Mouse (Mus musculus) kidney, embryonic 14.5 days (tissue): Measurements from ENCODE around the gene Gm17416. TPM values are rescaled to one million over a fixed set of nuclear protein-coding genes. Genes with fewer than 3 reads are reported as not detected.

ENCODE experiments used
- ATAC-seq: fragments of 200-750 bp; cut with Nextera tagmentation; 2 replicates; pipeline ENCODE4 v1.8.0; 2017; ENCODE audit warnings: moderate number of reproducible peaks, mild to moderate bottlenecking, moderate TSS enrichment, moderate library complexity; ENCODE audit not compliant: low FRiP score, low TSS enrichment
- H3K27ac ChIP-seq: fragments of 300-500 bp; sonication (generic); 2 replicates; pipeline ENCODE4 v1.5.1; 2014; ENCODE audit warnings: low read depth, mild to moderate bottlenecking, low read length, moderate library complexity, mixed read lengths
- H3K27me3 ChIP-seq: fragments of 300-500 bp; sonication (generic); 2 replicates; pipeline ENCODE4 v1.6.1; 2014; ENCODE audit warnings: mild to moderate bottlenecking, low read length; ENCODE audit not compliant: control insufficient read depth, insufficient read depth
- H3K36me3 ChIP-seq: fragments of 300-500 bp; sonication (generic); 2 replicates; pipeline ENCODE4 v1.6.1; 2014; ENCODE audit warnings: low read length, mixed read lengths; ENCODE audit not compliant: control insufficient read depth, insufficient read depth
- H3K4me1 ChIP-seq: fragments of 300-500 bp; sonication (generic); 2 replicates; pipeline ENCODE4 v1.6.1; 2014; ENCODE audit warnings: low read length, mixed read lengths; ENCODE audit not compliant: control insufficient read depth, insufficient read depth
- H3K4me2 ChIP-seq: fragments of 300-500 bp; sonication (generic); replicated peaks from 2 replicates; pipeline ENCODE4 v1.6.1; 2014; ENCODE audit warnings: low read depth, mild to moderate bottlenecking, low read length
- H3K4me3 ChIP-seq: fragments of 300-500 bp; sonication (generic); 2 replicates; pipeline ENCODE4 v1.5.1; 2014; ENCODE audit warnings: mild to moderate bottlenecking, low read length
- H3K9ac ChIP-seq: fragments of 300-500 bp; sonication (generic); 2 replicates; pipeline ENCODE4 v1.6.1; 2014; ENCODE audit warnings: low read depth, mild to moderate bottlenecking, low read length, moderate library complexity
- H3K9me3 ChIP-seq: fragments of 300-500 bp; sonication (generic); 2 replicates; pipeline ENCODE4 v1.6.1; 2016; ENCODE audit warnings: low read length; ENCODE audit not compliant: control insufficient read depth
- WGBS: fragments of 180-500 bp; shearing (Covaris S2); extraction: QIAGEN DNeasy Blood & Tissue Kit; methylation state at CpG from one replicate; pipeline ENCODE4 v1.1.7; 2014; 5-methylcytosine and 5-hydroxymethylcytosine counted together
- polyA plus RNA-seq: library from polyadenylated mRNA; unstranded; fragments of >200 nt; fragmentation: Nextera tagmentation; extraction: Ambion mirVana; gene quantifications from 2 replicates; pipeline ENCODE4 v1.2.1, GENCODE M21; 2014

Gene Gm17416
- polyA plus RNA-seq, 1 experiment from 2014 or later, result not detected

DNA sequence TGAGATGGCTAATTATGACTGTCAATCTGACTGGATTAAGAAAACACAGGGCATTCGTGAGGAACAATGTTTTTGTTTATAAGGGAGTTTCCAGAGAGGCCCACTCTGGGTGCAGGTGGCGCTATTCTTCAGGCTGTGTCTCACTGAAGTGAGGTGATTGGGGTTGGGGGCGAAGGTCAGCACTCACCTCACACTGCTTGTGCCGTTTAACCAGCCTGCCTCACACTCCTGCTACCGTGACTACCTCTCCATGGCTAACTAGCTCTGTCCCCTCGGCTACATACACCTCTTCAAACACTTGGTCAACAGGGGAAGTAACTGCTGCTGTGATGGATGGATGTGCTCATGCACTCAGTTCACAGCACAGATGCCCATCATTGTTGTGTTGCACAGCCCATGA, 19.9 kb downstream of the Gm17416 start:
- 33% methylated on average over 6 of the region's 6 CpGs for WGBS
- Histone ChIP-seq H3K9me3 (no peaks in the 10 kb centered on the region), H3K9ac (no peak overlapping the region), H3K4me2 (no peak overlapping the region), H3K36me3 (no peaks in the 10 kb centered on the region), H3K27me3 (no peaks in the 10 kb centered on the region), H3K4me1 (0 out of 2 replicates have a peak, but pooled peaks cover 10% of the 10 kb centered on the region), H3K27ac (no peak overlapping the region), H3K4me3 (no peak overlapping the region)
- no peak for ATAC-seq

DNA sequence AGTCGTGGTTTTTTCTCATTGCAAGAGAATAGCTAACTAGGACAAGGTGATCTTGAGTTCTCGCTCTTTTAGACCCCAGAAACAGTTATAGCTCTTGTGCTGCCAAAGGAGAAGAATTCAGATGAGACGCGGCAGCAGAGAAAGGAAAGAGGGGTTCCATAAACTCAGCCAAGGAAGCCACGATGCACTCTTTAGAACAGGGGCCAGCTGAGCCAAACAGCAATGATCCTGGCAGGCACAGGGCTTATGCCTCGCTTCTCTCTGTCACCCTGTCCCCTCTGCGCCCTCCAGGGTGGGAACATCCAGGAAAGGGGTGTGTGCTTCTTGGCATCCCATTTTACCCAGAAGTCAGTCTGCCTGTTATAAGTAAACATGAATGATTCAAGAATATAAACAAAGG, 30.2 kb downstream of the Gm17416 start, which contains the start of gene Defb45:
Gene Defb45, minus strand, starts transcription at position 101 of the 400 bp plus-strand sequence.
- Histone ChIP-seq H3K4me2 (no peak within 1 kb of the TSS), H3K27ac (no peak within 1 kb of the TSS), H3K27me3 (no peaks in the 10 kb centered on the region), H3K9me3 (no peaks in the 10 kb centered on the region), H3K4me3 (no peak within 1 kb of the TSS), H3K4me1 (no peaks in the 10 kb centered on the region), H3K36me3 (no peaks in the 10 kb centered on the region), H3K9ac (no peak within 1 kb of the TSS)
- 66% methylated on average over 7 of the region's 7 CpGs for WGBS
- ATAC-seq, result no peak

DNA sequence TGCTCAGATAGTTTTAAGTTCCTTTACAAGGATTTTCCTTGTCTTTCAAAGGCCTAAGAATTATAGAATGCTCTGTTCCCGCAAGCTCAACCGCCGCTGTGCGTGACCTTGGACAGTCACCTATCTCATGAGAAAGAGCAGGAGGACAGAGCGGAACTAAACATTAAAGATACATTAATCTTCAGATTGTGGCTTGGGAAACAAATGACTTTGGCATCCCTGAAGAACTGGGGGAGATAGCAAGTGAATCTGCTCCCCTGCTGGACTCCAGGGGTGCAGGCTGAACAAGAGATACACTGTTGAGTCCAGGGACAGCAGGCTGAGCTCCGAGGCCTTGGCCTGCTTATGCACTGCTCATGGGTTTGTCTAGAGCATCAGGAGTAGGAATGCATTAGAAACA, 30.9 kb downstream of the Gm17416 start:
- Histone ChIP-seq H3K36me3 (no peaks in the 10 kb centered on the region), H3K27ac (no peak overlapping the region), H3K4me2 (no peak overlapping the region), H3K9me3 (no peaks in the 10 kb centered on the region), H3K27me3 (no peaks in the 10 kb centered on the region), H3K9ac (no peak overlapping the region), H3K4me3 (no peak overlapping the region), H3K4me1 (no peaks in the 10 kb centered on the region)
- no peak for ATAC-seq
- 82% methylated on average over 6 of the region's 6 CpGs for WGBS

DNA sequence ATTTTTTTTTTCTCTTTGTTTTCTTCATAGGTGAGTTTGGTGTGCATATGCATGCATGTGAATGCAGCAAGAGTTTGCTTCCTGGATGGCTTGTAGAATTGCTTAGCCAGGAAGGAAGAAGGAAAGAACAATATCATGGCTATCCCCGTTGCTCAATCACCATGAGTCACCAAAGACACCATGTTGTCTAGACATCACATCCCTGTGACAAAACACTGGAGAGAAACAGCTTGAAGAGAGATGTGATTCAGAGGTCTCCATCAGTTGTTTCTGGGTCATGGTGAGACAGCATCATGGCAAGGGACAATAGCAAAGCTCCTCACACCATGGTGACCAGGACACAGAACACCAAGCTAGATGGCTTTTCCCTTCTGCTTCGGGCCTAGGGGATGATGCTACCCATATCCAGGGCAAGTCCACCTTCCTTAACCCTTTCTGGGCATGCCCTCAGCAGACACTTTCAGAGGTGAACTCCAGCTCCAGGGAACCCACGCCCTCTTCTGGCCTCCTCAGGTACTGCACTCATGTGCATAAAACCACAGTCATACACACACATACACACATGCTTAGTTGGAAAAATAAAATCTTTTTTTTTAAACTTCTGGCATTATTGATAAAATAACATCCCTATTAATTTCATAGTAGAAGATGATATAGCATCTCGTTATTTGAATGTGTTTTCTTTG, 32.3 kb downstream of the Gm17416 start:
- Histone ChIP-seq H3K9me3 (no peaks in the 10 kb centered on the region), H3K9ac (no peak overlapping the region), H3K27ac (no peak overlapping the region), H3K36me3 (no peaks in the 10 kb centered on the region), H3K4me3 (no peak overlapping the region), H3K27me3 (no peaks in the 10 kb centered on the region), H3K4me2 (no peak overlapping the region), H3K4me1 (peaks cover 5% of the 10 kb centered on the region; the same call in 1 of the 2 replicates)
- ATAC-seq, result no peak
- WGBS, result 84% methylated on average over 4 of the region's 4 CpGs

- Histone ChIP-seq H3K4me3 (no peak within 1 kb of the TSS), H3K36me3 (no peaks in the 10 kb centered on the region), H3K9ac (no peak within 1 kb of the TSS), H3K27me3 (no peaks in the 10 kb centered on the region), H3K4me2 (no peak within 1 kb of the TSS), H3K27ac (no peak within 1 kb of the TSS), H3K4me1 (peaks cover 19% of the 10 kb centered on the region), H3K9me3 (no peaks in the 10 kb centered on the region)
- WGBS, result 80% methylated on average over 15 of the region's 15 CpGs
- no peak for ATAC-seq
Observed at GRCm38 (mm10) chr2:152604057-152604456, 34.9 kb downstream of the Gm17416 start, which contains the start of gene Defb36. TSS of gene Defb36 (plus strand) at chr2:152604327.

- Histone ChIP-seq H3K9ac (no peak overlapping the region), H3K4me3 (no peak overlapping the region), H3K27ac (peak overlapping the region; percentile 74), H3K9me3 (no peaks in the 10 kb centered on the region), H3K36me3 (no peaks in the 10 kb centered on the region), H3K4me1 (peaks cover 19% of the 10 kb centered on the region), H3K4me2 (no peak overlapping the region), H3K27me3 (no peaks in the 10 kb centered on the region)
- peak; percentile 75 for ATAC-seq
- WGBS, result 10% methylated on average over 6 of the region's 6 CpGs
Observed at GRCm38 (mm10) chr2:152607746-152608145, 38.6 kb downstream of the Gm17416 start.

- H3K36me3 ChIP-seq, result no peaks in the 10 kb centered on the region
- H3K4me3 ChIP-seq, result no peak overlapping the region
- H3K27ac ChIP-seq, result no peak overlapping the region
- H3K4me1 ChIP-seq, result peaks cover 19% of the 10 kb centered on the region
- ATAC-seq, result no peak
- H3K27me3 ChIP-seq, result no peaks in the 10 kb centered on the region
- H3K9me3 ChIP-seq, result no peaks in the 10 kb centered on the region
- 100% methylated on average over 1 of the region's 1 CpGs for WGBS
- H3K4me2 ChIP-seq, result no peak overlapping the region
- no peak overlapping the region for H3K9ac ChIP-seq
Observed at GRCm38 (mm10) chr2:152608719-152609118, 39.6 kb downstream of the Gm17416 start.

GRCm38 (mm10) chr2:152612193-152612592, 43.1 kb downstream of the Gm17416 start:
- Histone ChIP-seq H3K4me2 (no peak overlapping the region), H3K4me3 (no peak overlapping the region)
- peak; percentile 34; the same call in 1 of the 2 replicates for ATAC-seq

DNA sequence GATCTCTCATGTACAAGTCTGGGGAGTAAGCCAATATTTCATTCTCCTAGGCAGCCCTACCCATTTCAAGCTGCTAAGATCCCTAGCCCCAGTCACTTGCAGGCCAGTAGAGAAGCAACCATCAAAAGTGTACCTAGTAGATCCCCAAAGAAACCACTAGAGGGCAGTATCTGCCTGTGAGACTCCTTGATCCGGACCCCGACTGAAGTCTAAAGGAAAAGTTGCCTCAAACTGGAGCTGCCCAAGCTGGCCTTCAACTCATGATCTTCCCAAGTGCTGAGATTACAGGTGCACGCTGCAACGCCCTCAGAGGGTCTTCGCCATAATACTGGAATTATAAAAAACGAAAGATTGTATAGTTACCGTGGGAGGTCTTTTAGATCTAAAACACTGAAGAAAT, 46.4 kb downstream of the Gm17416 start:
- Histone ChIP-seq H3K4me3 (no peak overlapping the region), H3K4me1 (no peaks in the 10 kb centered on the region), H3K27ac (no peak overlapping the region), H3K4me2 (no peak overlapping the region), H3K27me3 (no peaks in the 10 kb centered on the region), H3K9me3 (no peaks in the 10 kb centered on the region), H3K9ac (no peak overlapping the region), H3K36me3 (no peaks in the 10 kb centered on the region)
- WGBS, result 8% methylated on average over 7 of the region's 7 CpGs
- ATAC-seq, result no peak; the same call in 1 of the 2 replicates

More at GRCm38 (mm10) chr2:152612193-152612592, 43.1 kb downstream of the Gm17416 start:
- 35% methylated on average over 8 of the region's 8 CpGs for WGBS
- H3K27ac ChIP-seq, result no peak overlapping the region
- H3K36me3 ChIP-seq, result no peaks in the 10 kb centered on the region
- no peaks in the 10 kb centered on the region for H3K9me3 ChIP-seq
- H3K4me1 ChIP-seq, result peaks cover 7% of the 10 kb centered on the region; the same call in 1 of the 2 replicates
- H3K27me3 ChIP-seq, result no peaks in the 10 kb centered on the region
- no peak overlapping the region for H3K9ac ChIP-seq
